Mouse (Mus musculus) erythroblast, adult 5-6 weeks (primary cell): ENCODE data around the gene Zfp667. TPM values are rescaled to one million over a fixed set of nuclear protein-coding genes. Genes with fewer than 3 reads are reported as not detected.
A peak's percentile ranks its signal among the peaks of the same experiment; 100 is the strongest.
"Not testable (repeated sequence)": the region's sequence is repeated elsewhere in the genome, so short reads cannot be mapped to it uniquely, and the experiment has no call there.

ENCODE experiments used
- ATAC-seq: replicated peaks from 2 replicates; pipeline ENCODE4 v1.8.0; 2016; ENCODE audit warnings: moderate number of reproducible peaks, mild to moderate bottlenecking, moderate TSS enrichment, inconsistent platforms; ENCODE audit not compliant: poor library complexity, low FRiP score, severe bottlenecking
- total RNA-seq, 2 experiments: library from RNA; stranded (forward) in 1 of 2; stranded (reverse) in 1 of 2; fragments of 150-400 nt in 1 of 2; fragments of 200-764, 138-1000 nt in 1 of 2; gene quantifications; 2 replicates each; pipeline versions ENCODE4 v1.2.3 to v1.2.4; 2015 to 2017; ENCODE audit warnings: low replicate concordance in 2 of 2

The Zfp667 gene
- total RNA-seq, 2 experiments from 2014 or later: 0.09 TPM; not detected in 1

DNA sequence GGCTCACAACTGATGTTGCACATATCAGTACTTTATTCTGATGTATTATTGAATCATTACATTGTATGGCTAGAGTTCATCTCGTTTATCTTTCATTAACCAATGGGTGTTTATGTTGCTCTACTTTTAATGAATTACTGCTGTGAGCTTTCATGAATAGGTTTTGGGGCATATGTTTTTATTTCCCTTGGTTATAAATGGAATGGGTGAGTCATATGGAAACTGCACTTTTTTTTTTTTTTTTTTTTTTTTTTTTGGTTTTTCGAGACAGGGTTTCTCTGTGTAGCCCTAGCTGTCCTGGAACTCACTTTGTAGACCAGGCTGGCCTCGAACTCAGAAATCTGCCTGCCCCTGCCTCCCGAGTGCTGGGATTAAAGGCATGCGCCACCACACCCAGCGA, 4.7 kb downstream of the Zfp667 start:
- ATAC-seq: not testable (repeated sequence)

- ATAC-seq: not testable (repeated sequence)
Measured at GRCm38 (mm10) chr7:6300796-6301195, 14.4 kb downstream of the Zfp667 start.

DNA sequence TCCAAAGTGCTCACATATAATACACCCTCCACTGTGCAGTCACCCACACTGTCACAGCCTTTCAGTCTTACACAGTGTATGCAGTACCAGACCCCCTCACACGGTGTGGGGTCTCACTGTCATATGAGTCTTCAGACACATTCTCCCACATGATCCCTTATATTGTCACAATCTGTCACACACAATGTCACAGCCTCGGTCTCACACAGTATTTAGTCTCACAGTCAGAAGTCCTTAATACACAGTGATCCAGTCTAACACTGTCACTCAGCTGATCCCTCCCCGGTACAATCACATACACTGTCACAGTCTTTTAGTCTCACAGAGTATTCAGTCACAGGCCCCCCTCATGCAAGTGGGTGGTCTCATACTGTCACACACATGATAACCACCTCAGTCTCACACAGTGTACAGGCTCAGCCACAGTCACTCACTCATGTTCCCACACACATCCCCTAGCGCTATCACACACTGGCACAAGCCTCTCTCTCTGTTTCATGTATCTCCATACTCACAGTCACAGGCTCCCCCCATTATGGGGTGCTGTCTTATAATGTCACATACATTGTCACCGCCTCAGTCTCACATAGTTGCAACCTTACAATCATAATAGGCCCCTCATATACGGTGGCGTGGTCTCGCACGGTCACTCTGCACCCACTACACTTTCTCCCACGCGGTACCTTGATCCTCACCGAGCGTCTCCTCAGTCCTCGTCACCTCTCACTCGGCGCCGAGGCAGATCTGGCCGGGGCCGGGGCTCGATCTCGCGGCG, 44.3 kb downstream of the Zfp667 start:
- ATAC-seq: peak; percentile 52; the same call in 1 of the 2 replicates

GRCm38 (mm10) chr7:6331233-6331956, 45.0 kb downstream of the Zfp667 start, which contains the start of gene Zfp583:
TSS of gene Zfp583 (minus strand) at chr7:6331285.
- peak; percentile 87 for ATAC-seq

GRCm38 (mm10) chr7:6339865-6340264, 53.5 kb downstream of the Zfp667 start:
- ATAC-seq: no peak

- no peak for ATAC-seq
Measured at GRCm38 (mm10) chr7:6343501-6344071, 57.2 kb downstream of the Zfp667 start, which contains the start of gene Gm3854. TSS of gene Gm3854 (plus strand) at chr7:6343759.

GRCm38 (mm10) chr7:6344124-6344523, 57.7 kb downstream of the Zfp667 start:
- ATAC-seq: no peak

Other genes with a start within 250 kb of the Zfp667 start
- not detected in 2 replicates for gene Nlrp4c, start 241.4 kb upstream of the Zfp667 start, total RNA-seq (2015; ENCODE audit: low replicate concordance)
- 0.14 TPM in 1 of 2 replicates, not detected in the other for gene Nlrp4c, start 241.4 kb upstream of the Zfp667 start, total RNA-seq (2017; ENCODE audit: low replicate concordance)
- 1.5 and 8.4 TPM in 2 replicates for gene Zfp787, start 130.6 kb upstream of the Zfp667 start, total RNA-seq (2015; ENCODE audit: low replicate concordance)
- gene Zfp787, start 130.6 kb upstream of the Zfp667 start, total RNA-seq (2017; ENCODE audit: low replicate concordance): 5.2 and 10.3 TPM in 2 replicates
- gene Zfp444, start 114.4 kb upstream of the Zfp667 start, total RNA-seq (2015; ENCODE audit: low replicate concordance): 0.77 and 1.5 TPM in 2 replicates
- gene Zfp444, start 114.4 kb upstream of the Zfp667 start, total RNA-seq (2017; ENCODE audit: low replicate concordance): 1.3 and 5.7 TPM in 2 replicates
- gene Galp, start 89.5 kb upstream of the Zfp667 start, total RNA-seq (2015; ENCODE audit: low replicate concordance): not detected in 2 replicates
- not detected in 2 replicates for gene Galp, start 89.5 kb upstream of the Zfp667 start, total RNA-seq (2017; ENCODE audit: low replicate concordance)
- gene Zscan5b, start 64.3 kb upstream of the Zfp667 start, total RNA-seq (2015; ENCODE audit: low replicate concordance): not detected in 2 replicates
- not detected in 2 replicates for gene Zscan5b, start 64.3 kb upstream of the Zfp667 start, total RNA-seq (2017; ENCODE audit: low replicate concordance)
- not detected in 2 replicates for gene Epp13, start 33.9 kb upstream of the Zfp667 start, total RNA-seq (2015; ENCODE audit: low replicate concordance)
- gene Epp13, start 33.9 kb upstream of the Zfp667 start, total RNA-seq (2017; ENCODE audit: low replicate concordance): not detected in 2 replicates
- not detected in 2 replicates for gene Zfp583, start 44.7 kb downstream of the Zfp667 start, total RNA-seq (2015; ENCODE audit: low replicate concordance)
- not detected in 2 replicates for gene Zfp583, start 44.7 kb downstream of the Zfp667 start, total RNA-seq (2017; ENCODE audit: low replicate concordance)
- not detected in 2 replicates for gene Gm3854, start 57.2 kb downstream of the Zfp667 start, total RNA-seq (2015; ENCODE audit: low replicate concordance)
- gene Gm3854, start 57.2 kb downstream of the Zfp667 start, total RNA-seq (2017; ENCODE audit: low replicate concordance): not detected in 2 replicates
- gene Zfp78, start 76.7 kb downstream of the Zfp667 start, total RNA-seq (2015; ENCODE audit: low replicate concordance): not detected in 2 replicates
- gene Zfp78, start 76.7 kb downstream of the Zfp667 start, total RNA-seq (2017; ENCODE audit: low replicate concordance): 0.43 and 2.1 TPM in 2 replicates
- gene Zfp28, start 96.7 kb downstream of the Zfp667 start, total RNA-seq (2015; ENCODE audit: low replicate concordance): not detected in 2 replicates
- 9.6 TPM in 1 of 2 replicates, not detected in the other for gene Zfp28, start 96.7 kb downstream of the Zfp667 start, total RNA-seq (2017; ENCODE audit: low replicate concordance)
- not detected in 2 replicates for gene Smim17, start 112.1 kb downstream of the Zfp667 start, total RNA-seq (2015; ENCODE audit: low replicate concordance)
- not detected in 2 replicates for gene Smim17, start 112.1 kb downstream of the Zfp667 start, total RNA-seq (2017; ENCODE audit: low replicate concordance)
- gene Gm20715, start 123.7 kb downstream of the Zfp667 start, total RNA-seq (2015; ENCODE audit: low replicate concordance): not detected in 2 replicates
- not detected in 2 replicates for gene Gm20715, start 123.7 kb downstream of the Zfp667 start, total RNA-seq (2017; ENCODE audit: low replicate concordance)
- not detected in 2 replicates for gene Olfr1344, start 152.1 kb downstream of the Zfp667 start, total RNA-seq (2015; ENCODE audit: low replicate concordance)
- gene Olfr1344, start 152.1 kb downstream of the Zfp667 start, total RNA-seq (2017; ENCODE audit: low replicate concordance): not detected in 2 replicates
- not detected in 2 replicates for gene Olfr1336, start 169.6 kb downstream of the Zfp667 start, total RNA-seq (2015; ENCODE audit: low replicate concordance)
- not detected in 2 replicates for gene Olfr1336, start 169.6 kb downstream of the Zfp667 start, total RNA-seq (2017; ENCODE audit: low replicate concordance)
- gene Olfr1346, start 180.5 kb downstream of the Zfp667 start, total RNA-seq (2015; ENCODE audit: low replicate concordance): not detected in 2 replicates
- not detected in 2 replicates for gene Olfr1346, start 180.5 kb downstream of the Zfp667 start, total RNA-seq (2017; ENCODE audit: low replicate concordance)
- not detected in 2 replicates for gene Olfr5, start 200.4 kb downstream of the Zfp667 start, total RNA-seq (2015; ENCODE audit: low replicate concordance)
- not detected in 2 replicates for gene Olfr5, start 200.4 kb downstream of the Zfp667 start, total RNA-seq (2017; ENCODE audit: low replicate concordance)
- gene Olfr1347, start 213.2 kb downstream of the Zfp667 start, total RNA-seq (2015; ENCODE audit: low replicate concordance): not detected in 2 replicates
- gene Olfr1347, start 213.2 kb downstream of the Zfp667 start, total RNA-seq (2017; ENCODE audit: low replicate concordance): not detected in 2 replicates
- not detected in 2 replicates for gene Olfr1348, start 222.2 kb downstream of the Zfp667 start, total RNA-seq (2015; ENCODE audit: low replicate concordance)
- gene Olfr1348, start 222.2 kb downstream of the Zfp667 start, total RNA-seq (2017; ENCODE audit: low replicate concordance): not detected in 2 replicates
- gene Olfr1349, start 236.4 kb downstream of the Zfp667 start, total RNA-seq (2015; ENCODE audit: low replicate concordance): not detected in 2 replicates
- gene Olfr1349, start 236.4 kb downstream of the Zfp667 start, total RNA-seq (2017; ENCODE audit: low replicate concordance): not detected in 2 replicates